Mouse (Mus musculus) 3134 (cell line): ENCODE data around the gene Gm49336.
A peak's percentile ranks its signal among the peaks of the same experiment; 100 is the strongest.

Experiments
- DNase-seq: peaks from one replicate; pipeline ENCODE4 v3.0.0-alpha.2; 2011; ENCODE audit warnings: low spot score; ENCODE audit not compliant: insufficient read length; ENCODE audit errors: extremely low read depth

Gene Gm49336

DNA sequence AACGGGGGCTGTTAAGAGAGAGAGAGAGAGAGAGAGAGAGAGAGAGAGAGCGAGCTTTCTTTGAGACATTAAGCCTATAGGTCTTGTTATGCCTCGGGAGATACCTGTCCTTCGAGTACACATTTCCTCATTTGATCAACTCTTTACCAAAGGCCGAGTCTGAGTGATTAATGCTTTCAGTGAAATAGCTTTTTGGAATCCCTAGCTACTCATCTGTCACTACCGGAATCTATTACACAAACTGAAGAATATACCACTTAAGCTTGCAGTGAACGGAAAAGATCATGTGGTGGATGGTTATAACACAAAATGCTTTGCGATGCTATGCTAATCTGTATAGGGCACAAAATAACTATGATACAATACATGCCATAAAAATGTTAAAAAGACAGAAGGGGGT, 941 bp downstream of the Gm49336 start:
- no peak for DNase-seq

DNA sequence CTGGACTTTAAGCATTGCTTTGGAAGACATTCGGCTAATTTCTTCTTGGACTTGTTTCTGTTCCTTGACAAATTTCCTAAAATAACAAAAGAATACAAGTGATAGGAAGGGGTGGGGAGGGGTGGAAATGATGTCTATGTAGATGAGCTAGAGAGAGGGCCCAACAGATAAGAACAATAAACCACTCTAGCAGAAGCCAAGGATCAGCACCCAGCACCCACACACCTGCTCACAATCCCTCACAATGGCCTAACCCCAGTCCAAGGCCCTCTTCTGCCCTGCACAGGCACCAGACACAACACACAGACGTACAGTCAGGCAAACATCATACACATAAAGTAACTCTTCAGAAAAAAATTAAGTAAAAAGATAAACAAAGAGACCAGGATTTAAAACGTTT, 12.8 kb downstream of the Gm49336 start:
- DNase-seq, result no peak

DNA sequence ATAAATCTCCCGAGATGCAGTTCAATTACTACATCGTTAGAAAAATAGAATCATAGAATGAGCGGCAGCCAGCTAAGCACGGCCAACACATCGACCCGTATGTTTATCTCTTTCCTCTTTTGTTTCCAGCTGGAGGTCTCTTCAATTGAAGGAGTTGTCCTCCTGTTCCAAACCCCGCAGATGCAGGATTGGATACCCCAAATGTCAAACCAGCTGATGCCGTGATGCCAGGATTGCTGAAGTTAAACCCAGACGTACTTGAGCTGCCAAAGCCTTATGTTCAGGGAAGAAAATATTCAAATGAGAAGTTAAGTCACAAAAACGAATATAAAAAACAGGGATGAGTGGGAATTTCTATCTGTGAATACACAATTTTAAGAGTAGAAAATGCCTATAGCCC, 31.4 kb downstream of the Gm49336 start:
- no peak for DNase-seq

DNA sequence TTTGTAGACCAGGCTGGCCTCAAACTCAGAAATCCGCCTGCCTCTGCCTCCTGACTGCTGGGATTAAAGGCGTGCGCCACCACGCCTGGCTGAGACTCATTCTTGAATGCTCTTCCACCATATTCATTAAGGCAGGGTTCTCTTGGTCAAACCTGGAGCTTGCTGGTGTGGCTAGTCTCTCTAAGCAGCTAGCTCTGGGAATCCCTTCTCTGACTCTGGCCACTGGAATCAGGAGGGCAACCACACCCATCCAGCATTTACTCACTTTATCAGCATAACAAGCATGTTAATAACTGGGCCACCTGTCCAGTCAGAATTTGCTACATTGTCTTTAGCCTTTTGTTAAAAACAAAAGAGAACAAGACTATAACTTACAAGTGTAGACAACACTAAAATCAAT, 33.7 kb downstream of the Gm49336 start:
- no peak for DNase-seq

DNA sequence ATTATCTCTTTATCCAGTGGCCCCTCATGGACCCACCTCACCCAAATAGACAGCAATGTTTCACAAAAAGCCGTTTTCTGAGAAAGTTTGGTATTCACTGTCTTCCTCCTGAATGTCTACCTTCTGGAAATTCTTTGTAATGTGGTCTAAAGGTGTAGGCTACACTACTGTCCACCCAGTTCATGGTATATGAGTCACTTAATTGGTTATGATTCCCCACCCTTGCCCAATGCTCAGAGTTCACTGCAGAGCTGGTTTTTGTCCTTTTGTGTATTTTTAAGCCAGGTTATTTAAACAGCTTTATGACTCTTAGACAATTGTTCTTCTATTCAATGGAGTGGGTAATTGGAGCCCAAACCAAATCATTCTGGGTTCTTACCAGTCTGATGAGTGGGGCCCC, 35.2 kb downstream of the Gm49336 start:
- no peak for DNase-seq

DNA sequence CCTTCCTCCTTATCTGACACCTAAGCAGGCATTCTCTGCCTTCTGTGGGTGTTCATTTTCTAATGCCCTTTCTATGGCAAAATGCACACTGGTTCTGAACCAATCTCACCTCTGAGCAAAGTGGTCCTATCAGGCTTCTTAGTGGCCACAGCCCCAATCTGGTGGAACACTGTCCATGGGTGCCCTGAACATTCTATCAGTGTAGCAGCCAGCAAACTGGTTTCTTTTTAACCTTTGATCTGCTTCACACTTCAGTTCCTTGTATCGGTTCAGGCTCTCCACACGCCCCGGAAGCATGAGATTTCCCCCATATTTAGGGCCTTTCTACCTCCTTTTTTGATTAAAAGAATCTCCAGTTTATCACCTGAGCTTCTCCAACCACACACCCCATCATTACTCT, 36.3 kb downstream of the Gm49336 start:
- DNase-seq, result no peak

DNA sequence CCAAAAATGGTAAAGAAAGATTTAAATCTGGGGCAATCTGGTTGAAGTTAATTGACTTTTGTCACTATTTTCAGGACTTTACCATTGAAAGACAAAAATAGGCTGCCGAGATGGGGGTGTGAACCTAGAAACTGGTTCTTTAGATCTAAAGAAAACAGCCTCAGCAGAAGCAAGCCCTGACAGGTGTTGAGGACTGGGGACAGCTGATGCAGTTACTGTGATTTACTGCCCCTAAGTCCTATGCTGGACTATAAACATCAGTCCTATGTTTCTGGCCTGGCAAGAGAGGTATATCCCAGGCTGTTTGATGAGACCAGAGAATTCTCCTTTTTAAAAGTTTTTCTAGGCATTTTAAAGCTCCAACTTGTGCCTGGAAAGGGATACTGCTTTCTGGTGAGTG, 37.3 kb downstream of the Gm49336 start:
- DNase-seq, result no peak

DNA sequence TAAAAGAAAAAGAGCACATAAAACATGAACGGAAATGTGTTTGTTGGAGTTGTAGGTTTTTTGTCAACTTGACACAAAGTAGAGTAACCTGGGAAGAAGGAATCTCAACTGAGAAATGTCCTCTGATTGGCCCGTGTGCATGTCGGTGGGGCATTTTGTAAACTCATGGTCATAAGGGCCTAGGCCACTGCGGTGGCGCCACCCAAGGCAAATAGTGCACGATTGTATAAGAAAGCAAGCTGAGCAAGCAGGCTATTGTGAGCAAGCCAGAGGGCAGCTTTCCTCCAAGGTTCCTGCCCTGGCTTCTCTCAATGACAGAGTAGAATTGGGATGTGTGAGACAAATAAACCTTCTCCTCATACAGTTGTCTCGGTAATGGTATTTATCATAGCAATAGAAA, 42.1 kb downstream of the Gm49336 start:
- DNase-seq, result no peak

DNA sequence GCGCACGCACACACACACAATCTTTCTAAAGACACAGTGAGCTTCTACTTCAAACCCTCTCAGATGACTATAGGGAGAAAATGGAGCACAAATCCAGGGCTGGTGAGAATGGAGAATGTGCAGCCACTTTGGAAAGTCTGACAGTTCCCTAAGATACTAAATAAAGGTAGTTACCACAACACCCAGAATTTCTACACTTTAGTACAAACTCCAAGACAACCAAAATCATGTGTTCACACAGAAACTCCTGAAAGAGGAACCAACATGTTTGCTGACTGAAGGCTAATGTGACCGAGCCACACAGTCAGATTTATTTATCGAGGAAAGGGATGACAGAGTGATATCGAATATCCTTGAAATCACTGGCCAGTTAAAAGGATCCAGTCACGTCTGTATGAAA, 46.3 kb downstream of the Gm49336 start:
- no peak for DNase-seq

DNA sequence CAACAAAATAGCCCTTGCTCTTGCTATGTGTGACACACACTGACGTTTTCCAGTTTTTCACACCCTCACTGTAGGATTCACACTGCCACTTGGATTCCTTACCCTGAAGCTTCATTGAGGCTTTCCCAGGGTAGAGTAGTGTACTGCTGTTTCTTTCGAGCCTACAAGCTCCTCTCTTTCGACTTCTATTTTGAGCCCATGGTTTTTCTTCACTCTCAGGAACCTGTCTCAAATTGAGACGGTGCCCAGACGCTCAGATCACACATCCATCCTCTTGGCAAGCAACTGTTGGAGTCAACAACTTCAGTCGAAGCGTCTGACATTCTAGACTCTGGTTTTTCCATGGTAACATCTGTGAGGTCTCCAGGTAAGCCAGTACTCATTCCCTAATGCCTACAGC, 54.4 kb downstream of the Gm49336 start, which contains the start of gene Atp8a2:
Gene Atp8a2 (minus strand): TSS at position 296 of the 400 bp plus-strand sequence.
- no peak for DNase-seq

DNA sequence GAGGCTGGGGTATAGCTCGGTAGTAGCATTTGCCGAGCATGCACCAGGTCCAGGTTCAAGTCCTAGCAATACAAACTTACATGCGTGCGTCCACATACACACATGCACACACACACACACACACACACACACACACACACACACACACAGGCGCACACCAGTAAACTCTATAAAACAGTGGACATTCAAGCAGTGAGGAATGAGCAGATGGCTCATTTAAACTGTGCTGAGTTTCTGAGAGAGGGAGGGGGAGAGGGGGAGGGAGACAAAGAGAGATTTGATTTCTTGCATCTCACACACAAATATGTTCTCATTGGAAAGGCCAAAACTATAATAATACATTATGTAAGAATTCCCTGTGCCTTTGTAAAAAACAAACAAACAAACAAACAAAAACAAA, 55.3 kb downstream of the Gm49336 start:
- no peak for DNase-seq

DNA sequence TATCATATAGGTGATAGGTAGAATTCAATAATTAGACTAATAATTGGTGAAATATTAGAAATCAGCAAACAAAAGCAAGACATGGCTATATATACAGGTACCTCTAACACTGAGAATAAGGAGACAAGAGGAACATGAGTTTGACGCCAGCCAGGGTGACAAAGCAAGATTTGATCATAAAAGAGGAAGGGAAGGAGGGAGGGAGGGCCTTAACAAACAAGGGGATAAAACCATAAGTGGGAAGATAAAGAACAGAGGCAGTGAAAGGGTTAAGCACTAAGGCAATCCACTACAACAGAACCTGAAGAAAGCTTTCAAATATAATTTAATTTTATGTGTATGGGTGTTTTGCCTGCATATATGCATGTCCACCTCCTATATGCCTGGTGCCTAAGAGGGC, 56.7 kb downstream of the Gm49336 start:
- no peak for DNase-seq

DNA sequence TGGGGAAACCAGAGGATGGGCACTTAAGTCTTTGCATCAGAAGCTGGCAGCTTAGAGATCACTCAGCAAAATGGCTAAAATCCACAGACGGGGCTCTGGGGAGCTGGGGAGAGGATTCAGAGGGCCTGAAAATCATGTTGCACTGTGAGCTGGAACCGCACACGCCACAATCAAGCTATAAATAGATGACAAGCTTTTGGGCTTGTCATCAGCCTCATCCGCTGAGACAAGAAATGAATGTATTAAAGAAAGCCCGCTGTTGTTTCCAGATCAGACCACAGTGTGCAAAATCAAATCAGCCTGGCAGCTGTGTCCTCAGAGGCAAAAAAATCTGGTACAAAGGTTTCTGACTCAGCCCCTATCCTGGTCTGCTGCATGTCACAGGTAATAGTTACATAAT, 61.5 kb downstream of the Gm49336 start:
- DNase-seq, result no peak

DNA sequence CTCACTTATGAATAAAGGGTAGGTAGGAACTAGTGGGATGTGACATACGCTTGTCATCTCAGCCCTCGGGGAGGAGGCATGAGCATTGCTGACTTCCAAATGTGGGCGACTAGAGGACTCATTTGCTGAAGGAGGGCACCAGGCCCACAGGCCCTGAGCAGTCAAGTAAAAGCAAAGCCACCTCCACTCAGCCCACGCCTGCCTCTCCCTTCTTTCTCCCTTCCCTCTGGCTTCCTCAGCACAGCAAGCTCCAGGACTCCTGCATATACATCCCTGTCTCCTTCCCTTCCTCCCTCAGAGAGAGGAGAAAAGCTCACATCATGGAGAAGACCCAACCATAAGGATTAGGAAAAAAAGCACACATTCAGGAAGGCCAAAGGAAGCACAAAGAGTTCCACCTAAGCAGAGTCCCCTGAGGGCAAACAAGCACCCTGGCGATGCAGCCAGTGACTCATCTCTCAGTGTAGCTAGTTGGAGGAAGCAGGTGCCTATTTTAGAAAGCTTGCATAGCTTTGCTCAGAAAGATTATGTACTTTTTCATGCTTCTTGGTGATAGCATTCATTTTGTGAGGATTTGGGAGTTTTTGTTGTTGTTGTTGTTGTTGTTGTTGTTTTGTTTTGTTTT, 63.0 kb downstream of the Gm49336 start:
- DNase-seq, result peak; percentile 15

DNA sequence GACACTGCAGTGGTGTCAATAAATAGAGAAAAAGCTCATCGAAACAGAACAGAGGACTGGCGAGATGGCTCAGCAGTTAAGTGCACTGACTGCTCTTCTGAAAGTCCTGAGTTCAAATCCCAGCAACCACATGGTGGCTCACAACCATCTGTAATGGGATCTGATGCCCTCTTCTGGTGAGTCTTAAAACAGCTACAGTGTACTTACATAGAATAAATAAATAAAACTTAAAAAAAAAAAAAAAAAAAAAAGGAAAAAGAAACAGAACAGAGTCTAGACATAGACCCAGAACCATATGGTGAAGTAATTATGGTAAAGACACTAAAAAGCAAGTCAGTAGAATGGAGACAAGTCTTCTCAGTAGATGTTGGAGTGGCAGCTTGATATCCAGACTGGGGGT, 70.0 kb downstream of the Gm49336 start:
- DNase-seq, result no peak

DNA sequence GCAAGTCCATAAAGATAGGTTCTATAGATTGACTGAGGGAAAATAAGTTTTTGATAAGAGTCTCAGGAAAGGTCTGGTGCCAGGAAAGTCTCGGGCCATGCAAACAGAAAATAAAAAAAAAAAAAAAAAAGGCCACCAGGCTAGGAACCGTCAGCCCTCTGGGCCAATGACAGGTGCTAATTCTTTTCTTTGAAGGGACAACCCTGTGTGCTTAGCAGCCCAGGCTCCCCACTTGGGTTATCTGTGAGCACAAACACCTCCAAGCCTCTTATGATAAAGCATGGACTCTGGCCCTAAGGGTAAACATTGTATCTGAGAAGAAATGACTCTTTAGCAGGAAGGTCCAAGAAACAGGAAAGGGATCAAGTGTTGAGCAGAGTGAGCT, 72.7 kb downstream of the Gm49336 start:
- no peak for DNase-seq

DNA sequence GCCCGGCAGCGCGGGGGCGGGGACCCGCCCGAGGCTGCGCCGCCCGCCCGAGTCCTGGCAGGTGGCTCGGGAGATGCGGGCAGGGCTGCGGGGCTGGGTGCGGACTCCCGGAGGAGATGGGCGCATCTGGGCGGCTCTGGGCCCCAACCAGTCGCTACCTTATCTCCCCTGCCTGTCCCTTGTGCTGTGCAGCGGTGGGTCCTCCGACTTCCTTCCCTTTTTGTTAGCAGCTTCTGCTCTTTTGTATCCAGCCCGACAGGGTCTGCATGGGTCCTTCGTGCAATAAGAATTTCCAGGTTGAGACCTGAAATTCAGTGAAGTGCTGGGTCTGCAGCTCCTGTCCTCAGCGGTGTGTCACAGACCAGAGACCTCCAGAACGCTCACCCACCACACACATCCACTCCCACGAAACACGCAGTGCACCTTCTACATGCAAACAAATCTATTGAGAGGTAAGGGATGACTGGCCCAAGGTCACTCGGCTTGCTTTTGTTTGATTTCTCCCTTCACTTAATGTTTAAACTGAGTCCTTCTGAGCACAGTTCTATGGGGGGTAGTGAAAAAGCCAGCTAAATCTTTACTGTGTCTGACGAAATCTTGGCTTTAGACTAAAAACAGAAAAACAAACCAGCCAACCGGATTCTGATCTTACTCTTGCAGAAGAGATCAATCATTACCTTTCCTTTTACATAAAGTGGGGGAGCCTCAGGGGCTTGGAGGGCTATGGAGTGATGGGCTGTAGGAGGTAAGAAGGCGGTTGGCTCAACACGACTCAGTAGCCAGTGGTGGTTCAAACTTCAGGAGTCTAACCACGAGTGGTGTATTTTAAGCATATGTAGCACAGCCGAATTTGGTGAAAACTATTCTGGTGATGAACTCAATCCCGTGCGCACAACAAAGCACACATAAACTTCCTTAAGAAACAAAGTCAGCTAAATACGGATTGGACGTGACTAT, 73.4 kb downstream of the Gm49336 start:
- DNase-seq, result no peak

DNA sequence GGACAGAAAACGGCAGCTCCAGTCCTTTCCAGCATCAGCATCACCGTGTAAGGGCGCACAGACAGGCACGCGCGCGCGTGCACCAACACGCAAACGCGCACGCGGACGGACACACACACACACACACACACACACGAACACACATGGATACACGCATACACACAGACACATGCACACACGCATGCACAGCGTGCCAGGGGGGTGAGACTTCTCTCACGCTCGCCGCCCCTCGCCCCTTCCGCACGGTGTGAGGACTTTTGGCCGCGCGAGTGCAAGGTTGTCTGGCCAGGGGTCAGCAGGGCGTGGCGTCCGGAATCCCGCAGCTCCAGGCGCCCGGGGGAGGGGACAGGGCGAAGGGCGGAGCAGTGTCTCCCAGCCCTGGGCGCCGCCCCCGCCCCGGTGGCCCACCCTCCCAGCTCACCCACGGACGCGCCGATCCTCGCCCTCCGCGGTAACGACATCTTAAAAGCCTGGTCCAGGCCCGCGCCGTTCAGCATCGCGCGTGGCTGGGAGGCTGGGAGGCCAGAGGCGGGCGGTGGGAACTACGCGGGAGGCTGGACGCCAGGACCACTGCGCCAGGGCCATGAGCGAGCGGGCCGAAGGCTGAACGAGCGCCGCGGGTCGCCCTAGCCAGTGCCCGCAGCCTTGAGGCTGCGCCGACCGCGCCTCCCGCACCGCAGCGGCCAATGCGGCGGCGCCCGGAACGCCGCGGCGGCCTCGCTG, 74.3 kb downstream of the Gm49336 start:
- DNase-seq, result no peak

DNA sequence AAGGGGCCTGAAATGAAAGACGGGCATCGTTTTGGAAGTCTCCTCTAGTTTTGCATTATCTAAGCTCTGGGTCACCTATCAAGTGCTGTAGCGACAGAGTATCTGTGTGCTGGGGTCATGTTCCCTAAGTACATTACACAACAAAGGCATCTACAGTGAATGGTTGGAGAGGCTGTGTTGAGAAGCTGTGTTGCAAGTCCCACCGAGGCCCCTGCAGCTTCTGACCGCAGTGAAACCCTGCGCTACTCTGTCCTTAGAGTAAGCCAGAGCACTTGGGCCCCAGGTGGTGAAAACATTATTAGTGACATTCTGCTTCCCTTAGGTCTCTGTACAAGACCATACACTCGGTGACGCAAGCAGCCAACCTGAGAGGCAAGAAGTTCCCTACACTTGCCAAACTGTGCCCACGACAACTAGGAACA, 74.8 kb downstream of the Gm49336 start:
- DNase-seq, result no peak

DNA sequence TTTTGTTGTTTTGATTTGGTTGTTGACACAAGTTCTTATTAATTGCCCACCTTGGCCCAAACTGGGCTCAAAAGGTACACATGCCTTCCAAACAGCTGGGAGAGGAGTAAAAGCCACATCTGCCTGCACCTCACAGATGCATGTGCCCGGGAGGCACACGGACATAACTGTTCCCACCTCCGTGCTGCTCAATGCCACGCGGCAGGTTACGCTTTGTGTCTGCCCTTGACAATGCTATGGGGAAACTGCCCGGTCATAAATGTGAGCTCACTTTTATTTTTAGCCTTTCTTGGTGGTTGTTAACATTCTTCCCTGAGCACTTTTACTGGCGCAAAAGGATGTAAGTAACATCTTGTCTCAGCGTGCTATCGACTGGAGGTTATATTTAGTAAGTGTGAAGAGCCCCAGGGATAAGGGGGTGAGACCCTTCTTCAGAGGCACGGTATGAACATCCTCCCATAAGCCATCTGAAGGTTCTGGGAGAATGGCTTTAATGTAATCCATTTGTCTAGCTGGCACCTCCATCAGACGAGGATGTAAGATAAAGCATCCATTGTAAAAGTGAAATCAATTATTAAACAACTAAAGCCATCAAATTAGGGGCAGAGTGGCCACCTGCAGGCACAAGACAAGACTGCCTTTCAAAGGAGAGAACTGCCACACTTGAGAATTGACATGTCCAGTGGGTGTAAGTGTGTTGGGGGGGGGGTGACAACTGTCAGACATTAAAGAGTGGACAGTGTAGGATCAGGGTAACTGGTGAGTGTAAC, 78.8 kb downstream of the Gm49336 start:
- no peak for DNase-seq
